Mouse (Mus musculus) MEL (cell line): ENCODE measurements around the gene Krtcap3.
A peak's percentile ranks its signal among the peaks of the same experiment; 100 is the strongest.

Source experiments
- CHD1 ChIP-seq: IDR thresholded peaks from 2 replicates; pipeline ENCODE4 v1.6.1; 2012; ENCODE audit warnings: low read depth, mild to moderate bottlenecking, inconsistent platforms, low read length, improper control_type of control experiment
- CTCF ChIP-seq, 3 experiments: IDR thresholded peaks in 2 of 3; conservative IDR thresholded peaks in 1 of 3; 2 replicates each; pipeline ENCODE4 v1.5.1; 2011 to 2012; ENCODE audit warnings: low read length in 3 of 3, low read depth in 2 of 3, mild to moderate bottlenecking in 2 of 3, improper control_type of control experiment in 1 of 3, inconsistent platforms in 1 of 3, mixed read lengths in 1 of 3, moderate library complexity in 1 of 3; ENCODE audit not compliant: control insufficient read depth in 1 of 3, insufficient read depth in 1 of 3, poor library complexity in 1 of 3, severe bottlenecking in 1 of 3
- E2F4 ChIP-seq: IDR thresholded peaks from 2 replicates; pipeline ENCODE4 v1.6.1; 2011; ENCODE audit warnings: low read depth, low read length, improper control_type of control experiment, borderline replicate concordance
- ELF1 ChIP-seq: IDR thresholded peaks from 2 replicates; pipeline ENCODE4 v1.6.1; 2014; ENCODE audit warnings: low read depth, mild to moderate bottlenecking, inconsistent platforms, low read length, improper control_type of control experiment, moderate library complexity
- GATA1 ChIP-seq: IDR thresholded peaks from 2 replicates; pipeline ENCODE4 v1.6.1; 2011; ENCODE audit warnings: low read depth, low read length, improper control_type of control experiment
- NRF1 ChIP-seq: IDR thresholded peaks from 2 replicates; pipeline ENCODE4 v1.6.1; 2014; ENCODE audit warnings: low read depth, mild to moderate bottlenecking, inconsistent platforms, low read length, improper control_type of control experiment, moderate library complexity; ENCODE audit not compliant: poor library complexity, insufficient read depth, severe bottlenecking
- POLR2A ChIP-seq, 2 experiments: IDR thresholded peaks; 2 replicates each; pipeline ENCODE4 v1.6.1; 2011 to 2012; ENCODE audit warnings: low read length in 2 of 2, mild to moderate bottlenecking in 2 of 2, control low read depth in 1 of 2, improper control_type of control experiment in 1 of 2, low read depth in 1 of 2, moderate library complexity in 1 of 2; ENCODE audit not compliant: control insufficient read depth in 1 of 2, insufficient read depth in 1 of 2, poor library complexity in 1 of 2
- TAL1 ChIP-seq: IDR thresholded peaks from 2 replicates; pipeline ENCODE4 v1.6.1; 2012; ENCODE audit warnings: mild to moderate bottlenecking, inconsistent platforms, low read length, moderate library complexity, mixed read lengths
- UBTF ChIP-seq: IDR thresholded peaks from 2 replicates; pipeline ENCODE4 v1.6.1; 2012; ENCODE audit warnings: low read depth, mild to moderate bottlenecking, inconsistent platforms, low read length, improper control_type of control experiment, moderate library complexity, borderline replicate concordance; ENCODE audit not compliant: insufficient read depth
- ZC3H11A ChIP-seq: IDR thresholded peaks from 2 replicates; pipeline ENCODE4 v1.6.1; 2012; ENCODE audit warnings: low read depth, mild to moderate bottlenecking, inconsistent platforms, low read length, improper control_type of control experiment

DNA sequence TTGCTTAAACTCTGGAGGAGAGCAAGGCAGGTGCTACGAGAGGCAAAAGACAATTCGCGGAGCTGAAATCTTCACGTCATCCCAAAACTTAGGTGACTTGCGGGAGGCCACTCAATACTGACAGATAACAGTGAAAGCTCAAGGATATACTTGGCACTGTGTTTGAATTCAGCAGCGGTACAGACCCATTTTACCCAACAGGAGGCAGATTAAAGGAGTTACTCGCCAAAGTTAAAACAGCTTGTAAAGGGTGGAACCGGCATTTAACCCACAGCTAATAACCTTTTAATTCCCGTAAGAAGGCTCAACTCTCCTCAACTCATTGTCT, 39.8 kb downstream of the Krtcap3 start:
- TF ChIP-seq NRF1 (no peak), ZC3H11A (no peak), UBTF (no peak), CTCF (IDR thresholded peaks at IDR 0.05 in 2 of 3, conservative IDR thresholded peaks at IDR 0.05 in 1 of 3; ENCODE audit: control insufficient read depth in 1 of 3, insufficient read depth in 1 of 3, low read depth in 2 of 3, low read length in 3 of 3, poor library complexity in 1 of 3, severe bottlenecking in 1 of 3) (no peak), CHD1 (no peak), POLR2A (IDR thresholded peaks at IDR 0.05; ENCODE audit: control insufficient read depth in 1 of 2, insufficient read depth in 1 of 2, low read depth in 1 of 2, low read length in 2 of 2, poor library complexity in 1 of 2) (peak; percentile 82 to 97; a peak in 3 of 4 replicates), GATA1 (peak; percentile 44), TAL1 (no peak), E2F4 (no peak), ELF1 (no peak)
